Mouse (Mus musculus) heart, adult 2 months (tissue): Measurements from ENCODE around the gene Fbxl13. TPM values are rescaled to one million over a fixed set of nuclear protein-coding genes. Genes with fewer than 3 reads are reported as not detected.
"Not testable (repeated sequence)": the region's sequence is repeated elsewhere in the genome, so short reads cannot be mapped to it uniquely, and the experiment has no call there.

Source experiments
- DNase-seq, 2 experiments: peaks; one replicate each; pipeline ENCODE4 v3.0.0; 2021
- H3K27ac ChIP-seq: fragments of 200-600 bp; 2 replicates; pipeline ENCODE4 v1.8.1; 2022
- H3K27me3 ChIP-seq: fragments of 200-500 bp; 2 replicates; pipeline ENCODE4 v1.6.1; 2012; ENCODE audit warnings: mild to moderate bottlenecking, low read length, inconsistent platforms, mixed read lengths; ENCODE audit not compliant: control insufficient read depth, insufficient read depth
- H3K36me3 ChIP-seq: fragments of 200-500 bp; 2 replicates; pipeline ENCODE4 v1.6.1; 2012; ENCODE audit warnings: low read length, inconsistent platforms; ENCODE audit not compliant: control insufficient read depth, insufficient read depth
- H3K4me1 ChIP-seq: fragments of 200-500 bp; 2 replicates; pipeline ENCODE4 v1.6.1; 2011; ENCODE audit warnings: low read length; ENCODE audit not compliant: control insufficient read depth, insufficient read depth
- H3K4me3 ChIP-seq: fragments of 200-600 bp; 2 replicates; pipeline ENCODE4 v1.8.1; 2022
- H3K79me2 ChIP-seq: fragments of 200-500 bp; replicated peaks from 2 replicates; pipeline ENCODE4 v1.6.1; 2012; ENCODE audit warnings: mild to moderate bottlenecking, inconsistent platforms, low read length, moderate library complexity, mixed read lengths; ENCODE audit not compliant: control insufficient read depth, insufficient read depth
- H3K9ac ChIP-seq: fragments of 200-500 bp; 2 replicates; pipeline ENCODE4 v1.6.1; 2012; ENCODE audit warnings: low read depth, mild to moderate bottlenecking, control low read depth, inconsistent platforms, low read length, mixed read lengths
- CTCF ChIP-seq: fragments of 200-600 bp; IDR thresholded peaks from 2 replicates; pipeline ENCODE4 v1.8.1; 2022; ENCODE audit warnings: antibody characterized with exemption, mild to moderate bottlenecking, moderate library complexity
- EP300 ChIP-seq: fragments of 200-500 bp; IDR thresholded peaks from 2 replicates; pipeline ENCODE4 v1.6.1; 2011; ENCODE audit warnings: low read depth, low read length, control low read depth; ENCODE audit not compliant: insufficient read depth
- POLR2A ChIP-seq: fragments of 200-500 bp; IDR thresholded peaks from 2 replicates; pipeline ENCODE4 v1.6.1; 2011; ENCODE audit warnings: mild to moderate bottlenecking, low read depth, low read length, control low read depth; ENCODE audit not compliant: insufficient read depth
- WGBS: fragments of 180-500 bp; shearing (Covaris S2); methylation state at CpG from one replicate; pipeline ENCODE4 v1.1.7; 2018; 5-methylcytosine and 5-hydroxymethylcytosine counted together
- intact Hi-C: fragments of 180-260 bp; cut with DNase I; formaldehyde crosslinking; loops from one replicate; pipeline ENCODE4 v1.15.1; 2025
- polyA plus RNA-seq: library from polyadenylated mRNA; depleted of rRNA; stranded (reverse); fragments of >200 nt; gene quantifications from 2 replicates; pipeline ENCODE4 v1.2.3, GENCODE M21; 2012
- total RNA-seq, 2 experiments: library from RNA; stranded (reverse); gene quantifications; 2 replicates each; pipeline ENCODE4 v1.2.3; 2021

The Fbxl13 gene
- total and polyA plus RNA-seq, 3 experiments, result 0.47 TPM; not detected in 2

- TF ChIP-seq CTCF, result no peak
- TF ChIP-seq POLR2A, result no peak
- no peak for TF ChIP-seq EP300
- no peak for DNase-seq
- H3K79me2 ChIP-seq, result no peaks in the 10 kb centered on the region
- intact Hi-C loops, result no loop called here
- H3K4me3 ChIP-seq, result no peak overlapping the region
- no peak overlapping the region for H3K27ac ChIP-seq
- H3K4me1 ChIP-seq, result no peaks in the 10 kb centered on the region
- WGBS, result 59% methylated on average over 3 of the region's 3 CpGs
- no peaks in the 10 kb centered on the region for H3K36me3 ChIP-seq
- no peak overlapping the region for H3K9ac ChIP-seq
- no peaks in the 10 kb centered on the region for H3K27me3 ChIP-seq
These were observed 28.9 kb downstream of the Fbxl13 start for GRCm38 (mm10) chr5:21616450-21617009.

- H3K27me3 ChIP-seq, H3K27ac ChIP-seq, H3K4me1 ChIP-seq, H3K36me3 ChIP-seq, H3K9ac ChIP-seq, DNase-seq, H3K4me3 ChIP-seq, intact Hi-C loops, H3K79me2 ChIP-seq: not testable (repeated sequence)
- 95% methylated on average over 11 of the region's 11 CpGs for whole genome bisulfite sequencing
These were observed 31.1 kb downstream of the Fbxl13 start for GRCm38 (mm10) chr5:21614299-21614698.

GRCm38 (mm10) chr5:21610996-21611395, 34.4 kb downstream of the Fbxl13 start:
- Histone ChIP-seq H3K36me3 (no peaks in the 10 kb centered on the region), H3K4me3 (no peak overlapping the region), H3K79me2 (no peaks in the 10 kb centered on the region), H3K4me1 (no peaks in the 10 kb centered on the region), H3K27me3 (no peaks in the 10 kb centered on the region), H3K9ac (no peak overlapping the region), H3K27ac (no peak overlapping the region)
- WGBS, result 34% methylated on average over 3 of the region's 3 CpGs
- no peak for DNase-seq
- intact Hi-C loops, result no loop called here
- TF ChIP-seq POLR2A (no peak), EP300 (no peak), CTCF (no peak)

GRCm38 (mm10) chr5:21608311-21609304, 36.8 kb downstream of the Fbxl13 start:
- Histone ChIP-seq H3K9ac (no peak overlapping the region), H3K36me3 (no peaks in the 10 kb centered on the region), H3K27me3 (no peaks in the 10 kb centered on the region), H3K4me3 (no peak overlapping the region), H3K79me2 (no peaks in the 10 kb centered on the region), H3K4me1 (no peaks in the 10 kb centered on the region), H3K27ac (no peak overlapping the region)
- TF ChIP-seq POLR2A, result no peak
- no peak for TF ChIP-seq EP300
- no peak for TF ChIP-seq CTCF
- 61% methylated on average over 12 of the region's 12 CpGs for WGBS
- DNase-seq, result no peak
- intact Hi-C loops, result no loop called here

DNA sequence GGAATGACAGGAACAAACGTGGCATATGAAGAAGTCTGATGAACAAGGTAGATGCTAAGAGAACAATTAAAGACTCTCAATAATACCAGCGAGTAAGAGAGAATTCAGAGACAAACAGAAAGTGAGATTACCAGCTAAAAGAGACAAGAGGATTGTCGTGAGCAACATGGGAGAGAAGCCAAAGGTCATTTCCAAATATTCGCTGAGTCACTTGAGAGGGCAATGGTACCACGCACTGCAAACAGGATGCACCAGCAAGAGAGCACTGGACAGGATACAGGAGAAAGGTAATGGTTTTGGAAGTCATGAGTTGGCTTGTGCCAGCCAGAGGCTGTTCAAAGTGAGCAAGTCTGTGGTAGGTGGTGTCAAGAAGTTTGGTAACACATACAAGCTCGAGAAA, 39.5 kb downstream of the Fbxl13 start:
- no peak overlapping the region for H3K4me3 ChIP-seq
- TF ChIP-seq POLR2A (no peak), EP300 (no peak), CTCF (no peak)
- WGBS, result 52% methylated on average over 6 of the region's 6 CpGs
- no peaks in the 10 kb centered on the region for H3K27me3 ChIP-seq
- no peak for DNase-seq
- no peak overlapping the region for H3K9ac ChIP-seq
- no peaks in the 10 kb centered on the region for H3K36me3 ChIP-seq
- H3K79me2 ChIP-seq, result no peaks in the 10 kb centered on the region
- H3K4me1 ChIP-seq, result no peaks in the 10 kb centered on the region
- intact Hi-C loops, result no loop called here
- H3K27ac ChIP-seq, result no peak overlapping the region

- Histone ChIP-seq H3K27ac (no peak overlapping the region), H3K79me2 (no peaks in the 10 kb centered on the region), H3K27me3 (no peaks in the 10 kb centered on the region), H3K9ac (no peak overlapping the region), H3K36me3 (no peaks in the 10 kb centered on the region), H3K4me1 (no peaks in the 10 kb centered on the region), H3K4me3 (no peak overlapping the region)
- intact Hi-C loops, result no loop called here
- DNase-seq, result no peak
- WGBS, result 93% methylated on average over 4 of the region's 4 CpGs
- TF ChIP-seq CTCF, result no peak
- TF ChIP-seq EP300, result no peak
- no peak for TF ChIP-seq POLR2A
These were observed 45.5 kb downstream of the Fbxl13 start for GRCm38 (mm10) chr5:21599961-21600360.

- 59% methylated on average over 2 of the region's 2 CpGs for WGBS
- H3K4me1 ChIP-seq, H3K79me2 ChIP-seq, DNase-seq, H3K27ac ChIP-seq, H3K36me3 ChIP-seq, H3K4me3 ChIP-seq, H3K27me3 ChIP-seq, H3K9ac ChIP-seq, intact Hi-C loops: not testable (repeated sequence)
These were observed 45.9 kb downstream of the Fbxl13 start for GRCm38 (mm10) chr5:21599536-21599935.
